Mouse (Mus musculus) bone marrow macrophage, adult 2 months (primary cell): ENCODE measurements around the gene Pitpna.

Experiments used
- CTCF ChIP-seq: IDR thresholded peaks from 2 replicates; pipeline ENCODE4 v1.5.1; 2012; ENCODE audit warnings: low read depth, mild to moderate bottlenecking, low read length, moderate library complexity
- POLR2A ChIP-seq: IDR thresholded peaks from 2 replicates; pipeline ENCODE4 v1.6.1; 2012; ENCODE audit warnings: mild to moderate bottlenecking, low read depth, low read length, borderline replicate concordance

DNA sequence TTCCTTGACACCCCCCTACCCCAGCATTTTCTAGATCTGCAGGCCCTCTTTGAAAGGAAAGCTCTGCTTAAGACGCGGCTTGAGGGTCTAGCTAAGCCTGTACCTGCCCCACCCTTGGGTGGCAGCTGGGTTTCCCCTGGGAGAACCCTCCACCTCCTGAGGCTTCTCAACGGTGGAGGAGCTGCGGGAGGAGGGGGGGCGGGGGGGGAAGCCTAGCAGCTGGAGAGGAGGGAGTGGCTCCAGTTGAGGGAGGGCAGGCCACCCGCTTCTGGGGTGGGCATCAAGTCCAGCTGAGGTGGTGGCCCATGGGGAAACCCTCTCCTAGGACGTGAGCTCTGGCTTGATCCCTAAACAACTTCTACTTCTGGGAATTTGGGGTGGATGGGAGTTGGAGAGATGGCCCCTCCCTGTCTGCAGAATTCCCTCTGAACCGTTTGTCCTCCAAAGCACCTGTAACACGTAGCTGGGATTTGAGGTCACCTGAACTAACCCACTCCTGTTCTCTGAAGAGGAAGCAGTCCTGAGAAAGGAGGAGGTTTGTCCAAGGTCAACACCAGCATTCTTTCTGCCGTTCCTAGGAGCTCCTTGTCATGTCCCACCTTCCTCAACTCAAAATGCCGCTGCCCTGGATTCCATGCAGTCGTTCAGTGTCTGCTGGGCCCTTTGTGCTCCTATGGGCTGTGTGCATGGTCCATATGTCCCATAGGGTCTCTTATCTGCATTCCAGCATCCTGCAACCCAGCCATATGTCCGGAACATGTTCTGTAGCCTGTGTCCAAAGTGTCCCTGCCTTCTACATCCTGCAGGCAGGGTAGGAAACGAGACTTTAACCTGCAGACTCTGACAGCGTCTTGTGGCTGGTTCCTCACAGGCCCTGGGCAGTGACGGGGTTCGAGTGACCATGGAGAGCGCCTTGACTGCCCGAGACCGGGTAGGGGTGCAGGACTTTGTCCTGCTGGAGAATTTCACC lies 69.0 kb downstream of the Pitpna start:
- TF ChIP-seq CTCF: no peak
- no peak for TF ChIP-seq POLR2A
